Mouse (Mus musculus): Measurements from ENCODE around the gene Paics.
"Not testable (repeated sequence)": the region's sequence is repeated elsewhere in the genome, so short reads cannot be mapped to it uniquely, and the experiment has no call there.

Paics gene

DNA sequence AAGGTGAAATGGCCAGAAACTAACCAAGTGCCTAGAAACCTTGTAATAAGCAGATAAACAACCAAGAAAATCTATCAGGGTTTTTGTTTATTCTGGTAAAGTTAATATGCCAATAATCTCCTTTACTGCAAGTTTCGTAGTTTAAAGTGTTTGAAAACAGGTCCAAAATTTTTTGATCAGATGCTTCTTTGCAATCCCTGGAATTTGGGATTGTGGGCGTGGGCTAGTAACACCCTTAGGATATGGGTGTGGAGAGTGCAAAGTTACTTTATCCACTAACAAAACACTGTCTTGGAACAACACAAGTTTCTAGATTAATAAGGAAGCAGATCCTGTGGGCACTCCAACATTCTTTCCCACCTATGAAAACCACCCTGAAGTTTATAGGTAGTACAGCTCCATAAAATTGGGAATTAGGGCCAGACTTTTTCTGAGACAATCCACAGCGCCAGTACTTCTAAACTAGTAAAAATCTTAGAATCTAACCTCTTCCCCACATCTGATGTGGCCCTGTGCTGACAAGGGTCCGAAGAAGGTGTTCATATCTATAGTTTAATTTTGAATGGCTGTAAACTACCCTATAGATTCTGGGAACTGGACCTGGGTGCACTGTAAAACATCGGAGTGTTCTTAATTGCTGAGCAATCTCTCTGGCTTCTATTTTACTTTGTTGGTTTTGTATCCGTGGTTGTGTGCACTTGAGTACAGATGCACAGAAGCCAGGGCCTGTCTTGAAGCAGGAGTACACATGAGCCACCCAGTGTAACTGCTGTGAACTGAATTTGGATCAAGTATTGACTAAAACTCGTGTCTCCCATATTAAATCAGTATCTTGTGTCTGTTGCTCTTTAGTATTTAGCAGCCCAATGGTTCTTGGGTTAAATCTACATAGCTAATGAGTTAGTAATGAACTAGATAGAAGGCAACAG, 1.3 kb downstream of the Paics start:
- DNase-seq, result peak; percentile 17

GRCm38 (mm10) chr5:76953794-76954193, 2.7 kb downstream of the Paics start:
- no peak for DNase-seq

- DNase-seq, result no peak
Observed at GRCm38 (mm10) chr5:76954271-76954900, 3.3 kb downstream of the Paics start.

DNA sequence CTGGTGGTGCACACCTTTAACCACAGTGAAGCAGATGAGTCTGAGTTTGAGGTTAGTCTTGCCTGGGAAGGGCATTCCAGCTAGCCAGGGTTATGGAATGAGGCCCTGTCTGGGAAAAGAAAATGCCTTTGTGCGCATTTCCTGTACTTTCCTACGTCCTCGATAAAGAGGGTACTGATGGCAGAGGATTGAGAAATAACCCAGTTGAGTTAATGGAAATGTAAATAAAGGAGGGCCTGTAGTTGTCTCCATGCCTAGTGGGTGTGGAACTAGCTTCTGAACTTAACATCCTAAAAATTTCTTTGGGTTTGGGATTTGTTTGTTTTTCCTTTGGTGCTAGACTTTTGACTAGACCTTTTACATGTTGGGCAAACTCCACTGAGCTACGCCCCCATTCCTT, 4.4 kb downstream of the Paics start:
- no peak for DNase-seq

DNA sequence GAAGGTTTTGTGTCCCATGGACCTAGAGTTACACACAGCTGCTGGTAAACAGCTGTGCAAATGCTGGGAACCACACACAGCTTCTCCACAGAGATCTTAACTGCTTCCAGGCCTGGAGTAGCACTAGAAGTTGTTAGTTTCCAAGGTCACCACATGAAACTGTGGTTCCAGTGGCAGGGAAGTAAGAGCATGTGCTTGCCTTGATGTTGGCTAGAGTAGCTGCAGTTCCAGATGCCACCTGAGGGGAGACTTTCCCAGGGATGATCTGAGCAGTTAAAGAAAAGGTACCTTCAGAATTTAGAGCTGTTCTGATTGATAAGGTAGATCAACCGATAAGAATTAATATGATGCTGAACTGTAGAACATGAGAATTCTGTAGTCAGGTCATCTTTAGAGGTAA, 6.8 kb downstream of the Paics start:
- DNase-seq, result no peak

- no peak for DNase-seq
Observed at GRCm38 (mm10) chr5:76959587-76959986, 8.5 kb downstream of the Paics start.

DNA sequence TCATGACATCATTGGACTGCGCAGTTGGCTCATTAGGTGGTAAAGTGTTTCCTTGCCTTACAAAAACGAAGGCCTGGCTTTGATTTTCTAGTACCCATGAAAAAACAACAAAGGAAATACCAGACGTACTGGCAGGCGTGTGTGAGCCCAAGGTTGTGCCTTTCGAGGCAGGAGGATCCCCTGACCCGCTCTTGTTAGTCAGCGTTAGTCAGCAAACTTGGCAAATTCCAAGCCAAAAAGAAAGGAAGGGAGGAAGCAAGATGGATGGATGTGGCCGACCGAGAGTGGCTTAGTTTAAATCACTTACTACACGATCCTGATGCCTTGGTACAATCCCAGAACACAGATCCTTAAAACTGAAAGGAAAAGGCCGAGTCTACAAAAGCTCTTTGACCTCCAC, 11.4 kb downstream of the Paics start:
- DNase-seq, result no peak

- DNase-seq, result no peak
Observed at GRCm38 (mm10) chr5:76964651-76965050, 13.5 kb downstream of the Paics start.

GRCm38 (mm10) chr5:76969250-76969649, 18.1 kb downstream of the Paics start:
- no peak for DNase-seq

- DNase-seq, result not testable (repeated sequence)
Observed at GRCm38 (mm10) chr5:76971115-76971514, 20.0 kb downstream of the Paics start.

GRCm38 (mm10) chr5:76973488-76973887, 22.4 kb downstream of the Paics start:
- DNase-seq, result no peak

- no peak for DNase-seq
Observed at GRCm38 (mm10) chr5:76974207-76974553, 23.1 kb downstream of the Paics start.

GRCm38 (mm10) chr5:76974554-76975285, 23.6 kb downstream of the Paics start, which contains the start of gene Srp72:
Srp72 (plus strand) TSS chr5:76974683.
- DNase-seq, result peak; percentile 91

- DNase-seq, result no peak
Observed at GRCm38 (mm10) chr5:76975736-76976135, 24.6 kb downstream of the Paics start.

GRCm38 (mm10) chr5:76984015-76984414, 32.9 kb downstream of the Paics start:
- DNase-seq, result no peak

DNA sequence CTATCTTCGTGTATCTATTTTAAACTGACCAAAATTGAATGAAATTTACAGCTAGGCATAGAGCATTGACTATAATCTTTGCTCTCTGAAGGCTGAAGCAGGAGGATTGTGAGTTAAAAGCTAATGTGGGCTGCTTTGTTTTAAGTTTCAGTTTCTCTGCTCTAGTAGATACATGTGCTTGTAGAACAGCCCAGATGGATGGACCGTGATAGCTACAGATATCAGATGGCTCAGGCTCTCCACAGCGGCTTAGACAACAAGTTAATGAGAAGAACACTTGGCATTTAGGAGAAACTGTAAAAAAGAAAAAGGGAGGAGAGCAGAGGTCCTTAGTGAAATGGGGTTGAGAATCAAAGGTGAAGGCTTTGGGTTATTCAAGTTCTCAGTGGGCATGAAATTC, 39.7 kb downstream of the Paics start:
- no peak for DNase-seq

DNA sequence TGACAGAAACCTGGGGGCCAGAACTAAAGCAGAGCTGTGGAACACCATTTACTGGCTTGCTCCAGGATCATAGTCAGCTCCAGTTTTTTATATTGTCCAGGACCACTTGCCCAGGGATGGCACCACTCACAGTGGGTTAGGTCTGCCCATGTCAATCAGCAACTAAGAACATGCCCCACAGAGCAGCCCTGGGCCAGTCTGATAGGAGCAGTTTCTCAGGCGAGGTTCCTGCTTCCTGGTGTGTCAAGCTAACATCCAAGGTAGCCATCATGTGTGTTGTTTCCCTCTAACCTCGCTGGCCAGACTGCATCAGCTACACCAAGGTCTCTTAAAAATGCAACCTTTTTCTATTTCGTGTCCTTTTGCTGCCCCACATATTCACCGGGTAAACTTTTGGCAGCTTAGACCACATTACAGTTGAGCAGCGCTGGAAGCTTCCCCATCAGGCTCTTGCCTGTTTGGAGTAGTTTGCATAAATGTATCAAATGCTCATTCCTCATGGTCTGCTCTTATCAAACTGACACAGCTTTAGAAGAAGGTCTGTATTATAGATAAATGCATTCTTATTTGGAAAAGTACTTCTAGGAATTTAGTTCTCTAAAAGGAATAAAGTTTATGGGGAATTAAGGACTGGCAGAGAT, 42.2 kb downstream of the Paics start:
- DNase-seq, result no peak

DNA sequence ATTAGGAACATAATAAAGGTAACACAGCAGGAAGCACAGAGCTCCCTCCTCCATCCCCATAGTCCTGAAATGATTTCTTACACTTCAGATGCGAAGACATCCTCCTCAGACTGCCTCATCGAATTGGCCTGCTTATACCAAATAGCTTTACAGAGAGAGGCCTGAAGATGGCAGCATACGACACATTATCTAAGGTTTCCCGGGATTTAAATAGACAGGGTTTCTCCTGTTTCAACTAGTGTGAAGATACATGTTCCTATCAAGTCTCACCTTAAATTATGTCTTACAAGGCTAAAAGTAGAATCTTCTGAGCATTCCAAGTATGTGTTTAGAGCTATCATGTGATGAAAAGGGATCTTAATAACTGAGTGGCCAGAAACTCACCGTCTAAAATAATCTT, 47.3 kb downstream of the Paics start:
- DNase-seq, result no peak

GRCm38 (mm10) chr5:77001192-77001591, 50.1 kb downstream of the Paics start:
- no peak for DNase-seq

DNA sequence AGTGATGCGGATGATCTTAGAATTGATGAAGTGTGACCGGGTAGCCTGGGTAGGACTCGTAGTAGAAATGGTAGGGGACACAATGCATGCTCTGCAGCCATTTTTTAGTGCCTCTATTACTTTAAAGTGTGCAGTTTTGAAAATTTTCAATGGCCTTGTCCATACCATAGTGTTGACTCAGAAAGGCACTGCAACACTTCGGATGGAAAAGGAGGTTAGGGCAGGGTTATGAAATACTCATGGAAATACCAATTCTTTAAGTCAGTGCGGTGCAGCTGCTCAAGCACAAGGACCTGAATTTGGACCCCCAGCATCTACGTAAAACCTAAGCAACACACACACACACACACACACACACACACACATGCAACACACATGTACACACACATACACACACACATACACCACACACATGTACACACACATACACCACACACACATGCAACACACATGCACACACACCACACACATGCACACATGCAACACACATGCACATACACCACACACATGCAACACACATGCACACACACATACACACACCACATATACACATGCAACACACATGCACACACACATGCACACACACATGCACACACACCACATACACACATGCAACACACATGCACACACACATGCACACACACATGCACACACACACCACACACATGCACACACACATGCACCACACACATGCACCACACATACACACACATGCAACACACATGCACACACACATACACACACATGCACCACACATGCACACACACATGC, 53.1 kb downstream of the Paics start, which contains the start of gene Arl9:
Gene Arl9 (plus strand): TSS at position 5 of the 771 bp plus-strand sequence.
- DNase-seq, result no peak

- no peak for DNase-seq
Observed at GRCm38 (mm10) chr5:77010352-77010751, 59.2 kb downstream of the Paics start.

- DNase-seq, result no peak
Observed at GRCm38 (mm10) chr5:77011082-77011481, 60.0 kb downstream of the Paics start.

Measured in lung, postnatal 10 days (tissue).